Mouse (Mus musculus) intestine, postnatal 0 days (tissue): ENCODE measurements around the gene Hs1bp3. TPM values are rescaled to one million over a fixed set of nuclear protein-coding genes. Genes with fewer than 3 reads are reported as not detected.

Source experiments
- ATAC-seq: fragments of 200-750 bp; cut with Nextera tagmentation; 2 replicates; pipeline ENCODE4 v1.8.0; 2017; ENCODE audit warnings: mild to moderate bottlenecking, moderate TSS enrichment, moderate library complexity
- H3K27ac ChIP-seq: fragments of 300-500 bp; sonication (generic); 2 replicates; pipeline ENCODE4 v1.5.1; 2014; ENCODE audit warnings: mild to moderate bottlenecking, low read depth, low read length, moderate library complexity
- H3K27me3 ChIP-seq: fragments of 300-500 bp; sonication (generic); replicated peaks from 2 replicates; pipeline ENCODE4 v1.6.1; 2014; ENCODE audit warnings: low read length, mixed read lengths; ENCODE audit not compliant: control insufficient read depth, insufficient read depth
- H3K36me3 ChIP-seq: fragments of 300-500 bp; sonication (generic); 2 replicates; pipeline ENCODE4 v1.6.1; 2014; ENCODE audit warnings: mild to moderate bottlenecking, moderate library complexity; ENCODE audit not compliant: control insufficient read depth, insufficient read depth
- H3K4me1 ChIP-seq: fragments of 300-500 bp; sonication (generic); replicated peaks from 2 replicates; pipeline ENCODE4 v1.6.1; 2014; ENCODE audit warnings: antibody characterized with exemption, low read length, mixed read lengths; ENCODE audit not compliant: control insufficient read depth, insufficient read depth
- H3K4me2 ChIP-seq: fragments of 300-500 bp; sonication (generic); replicated peaks from 2 replicates; pipeline ENCODE4 v1.6.1; 2014; ENCODE audit warnings: low read depth, mild to moderate bottlenecking, moderate library complexity
- H3K4me3 ChIP-seq: fragments of 300-500 bp; sonication (generic); 2 replicates; pipeline ENCODE4 v1.5.1; 2014; ENCODE audit warnings: low read depth, low read length
- H3K9ac ChIP-seq: fragments of 300-500 bp; sonication (generic); 2 replicates; pipeline ENCODE4 v1.6.1; 2014; ENCODE audit warnings: mild to moderate bottlenecking, low read depth, low read length
- H3K9me3 ChIP-seq: fragments of 300-500 bp; sonication (generic); 2 replicates; pipeline ENCODE4 v1.6.1; 2016; ENCODE audit warnings: mixed run types; ENCODE audit not compliant: control insufficient read depth
- CTCF ChIP-seq: sonication (generic); IDR thresholded peaks from 2 replicates; pipeline ENCODE4 v1.5.1; 2016; ENCODE audit warnings: low read depth, mild to moderate bottlenecking, control low read depth, antibody characterized with exemption, moderate library complexity
- WGBS: fragments of 180-500 bp; shearing (Covaris S2); extraction: QIAGEN DNeasy Blood & Tissue Kit; methylation state at CpG from one replicate; pipeline ENCODE4 v1.1.7; 2014; 5-methylcytosine and 5-hydroxymethylcytosine counted together
- polyA plus RNA-seq: library from polyadenylated mRNA; unstranded; fragments of >200 nt; fragmentation: Nextera tagmentation; extraction: Ambion mirVana; gene quantifications from 2 replicates; pipeline ENCODE4 v1.2.1, GENCODE M21; 2015

Hs1bp3 gene
- polyA plus RNA-seq, 1 experiment from 2014 or later: 20.5 TPM

DNA sequence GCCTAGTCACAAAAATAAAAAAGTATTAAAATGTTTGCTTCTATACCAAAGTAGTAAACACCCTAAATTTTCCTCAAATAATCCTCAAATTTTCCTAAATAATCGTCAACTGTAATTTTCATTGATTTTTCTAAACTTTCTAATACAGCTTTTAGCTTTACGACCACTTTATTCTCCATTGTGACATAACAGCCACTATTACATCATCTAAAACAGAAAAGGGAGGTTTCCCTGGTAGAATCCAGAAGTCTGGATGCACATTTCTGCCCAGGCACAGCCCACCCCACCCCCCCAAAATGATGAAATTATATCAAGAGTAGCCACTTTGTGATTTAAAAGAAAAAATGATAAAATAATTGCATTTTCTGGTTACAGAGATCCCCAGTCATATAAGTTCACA, 17.1 kb upstream of the Hs1bp3 start:
- Histone ChIP-seq H3K4me1 (no peaks in the 10 kb centered on the region), H3K4me3 (no peak overlapping the region), H3K27me3 (peaks cover 58% of the 10 kb centered on the region), H3K9ac (no peak overlapping the region), H3K4me2 (no peak overlapping the region), H3K36me3 (no peaks in the 10 kb centered on the region), H3K27ac (no peak overlapping the region), H3K9me3 (no peaks in the 10 kb centered on the region)
- 76% methylated on average over 2 of the region's 2 CpGs for WGBS
- no peak for ATAC-seq
- no peak for TF ChIP-seq CTCF

DNA sequence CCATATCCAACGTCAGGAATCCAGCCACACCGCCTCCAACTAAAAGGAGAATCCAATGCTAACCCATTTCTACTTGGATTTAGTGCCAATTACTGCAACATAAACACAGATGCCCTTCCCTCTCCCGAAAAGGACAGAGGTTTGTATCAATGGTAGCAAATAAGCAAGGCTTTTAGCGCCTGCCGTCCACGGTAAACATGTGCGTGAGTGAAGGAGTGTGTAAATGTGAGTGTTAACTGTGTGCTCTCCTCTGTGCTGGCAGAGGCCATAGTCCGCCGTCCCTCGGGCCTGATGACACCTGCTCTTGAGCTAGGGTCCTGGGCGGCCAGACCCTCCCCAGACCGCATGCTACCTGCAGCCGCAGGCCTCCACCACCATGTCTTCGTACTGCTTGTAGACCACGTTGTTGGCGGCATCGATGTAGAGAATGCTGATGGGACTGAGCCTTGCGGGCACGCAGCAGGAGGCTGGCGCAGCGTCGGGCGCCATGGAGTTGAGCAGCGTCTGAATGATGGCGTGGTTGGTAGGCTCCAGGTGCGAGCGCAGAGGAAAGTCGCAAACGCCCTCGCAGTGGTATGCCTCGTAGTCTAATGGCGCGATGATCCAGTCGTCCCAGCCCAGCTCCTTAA, 15.5 kb upstream of the Hs1bp3 start:
- Histone ChIP-seq H3K4me1 (no peaks in the 10 kb centered on the region), H3K27me3 (peaks cover 73% of the 10 kb centered on the region), H3K4me2 (peak overlapping the region; percentile 63), H3K36me3 (no peaks in the 10 kb centered on the region), H3K9ac (no peak overlapping the region), H3K27ac (no peak overlapping the region), H3K4me3 (peak overlapping the region; percentile 40), H3K9me3 (no peaks in the 10 kb centered on the region)
- TF ChIP-seq CTCF: no peak
- no peak for ATAC-seq
- 6% methylated on average over 34 of the region's 34 CpGs for WGBS

DNA sequence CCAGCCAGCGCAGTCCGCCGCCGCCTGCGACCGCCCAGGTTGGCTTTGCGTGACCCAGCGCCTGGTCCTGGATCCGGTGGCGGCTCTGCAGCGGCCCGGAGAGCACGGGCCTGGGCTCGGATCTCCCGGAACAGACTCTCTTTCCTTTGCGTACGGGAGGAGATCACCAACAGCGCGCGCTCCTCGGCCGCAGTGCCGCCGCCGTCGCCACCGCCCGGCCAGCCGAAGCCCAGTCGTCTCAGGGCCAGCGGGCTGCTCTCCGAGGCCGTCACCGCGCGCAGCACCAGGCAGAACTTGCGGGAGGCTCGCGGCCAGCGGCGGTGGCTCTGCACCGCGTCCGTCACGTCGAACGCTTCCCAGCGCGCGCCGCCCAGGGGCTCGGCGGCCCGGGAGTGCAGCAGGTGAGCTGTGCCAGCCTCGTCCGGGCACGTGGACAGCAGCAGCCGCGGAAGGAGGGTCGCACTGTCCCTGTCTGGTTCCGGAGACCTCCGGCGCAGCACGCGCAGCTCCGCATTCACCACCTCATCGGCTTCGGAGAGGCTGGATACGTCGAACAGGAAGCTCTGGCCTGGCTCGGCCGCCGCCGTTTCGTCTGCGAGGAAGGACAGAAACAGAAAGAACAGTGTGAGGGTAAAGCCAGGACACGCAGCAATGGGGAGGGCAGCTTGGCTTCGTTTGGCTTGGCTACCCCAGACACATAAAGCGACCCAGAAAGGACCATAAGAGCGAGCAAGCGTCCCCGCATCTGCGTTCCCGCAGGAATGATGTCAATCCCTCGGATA, 14.7 kb upstream of the Hs1bp3 start:
- H3K4me3 ChIP-seq: peak overlapping the region; percentile 40
- no peaks in the 10 kb centered on the region for H3K4me1 ChIP-seq
- H3K36me3 ChIP-seq: no peaks in the 10 kb centered on the region
- H3K27ac ChIP-seq: no peak overlapping the region
- no peaks in the 10 kb centered on the region for H3K9me3 ChIP-seq
- no peak for TF ChIP-seq CTCF
- no peak overlapping the region for H3K9ac ChIP-seq
- ATAC-seq: no peak
- H3K4me2 ChIP-seq: peak overlapping the region; percentile 63
- peaks cover 82% of the 10 kb centered on the region for H3K27me3 ChIP-seq
- WGBS: 3% methylated on average over 78 of the region's 85 CpGs

DNA sequence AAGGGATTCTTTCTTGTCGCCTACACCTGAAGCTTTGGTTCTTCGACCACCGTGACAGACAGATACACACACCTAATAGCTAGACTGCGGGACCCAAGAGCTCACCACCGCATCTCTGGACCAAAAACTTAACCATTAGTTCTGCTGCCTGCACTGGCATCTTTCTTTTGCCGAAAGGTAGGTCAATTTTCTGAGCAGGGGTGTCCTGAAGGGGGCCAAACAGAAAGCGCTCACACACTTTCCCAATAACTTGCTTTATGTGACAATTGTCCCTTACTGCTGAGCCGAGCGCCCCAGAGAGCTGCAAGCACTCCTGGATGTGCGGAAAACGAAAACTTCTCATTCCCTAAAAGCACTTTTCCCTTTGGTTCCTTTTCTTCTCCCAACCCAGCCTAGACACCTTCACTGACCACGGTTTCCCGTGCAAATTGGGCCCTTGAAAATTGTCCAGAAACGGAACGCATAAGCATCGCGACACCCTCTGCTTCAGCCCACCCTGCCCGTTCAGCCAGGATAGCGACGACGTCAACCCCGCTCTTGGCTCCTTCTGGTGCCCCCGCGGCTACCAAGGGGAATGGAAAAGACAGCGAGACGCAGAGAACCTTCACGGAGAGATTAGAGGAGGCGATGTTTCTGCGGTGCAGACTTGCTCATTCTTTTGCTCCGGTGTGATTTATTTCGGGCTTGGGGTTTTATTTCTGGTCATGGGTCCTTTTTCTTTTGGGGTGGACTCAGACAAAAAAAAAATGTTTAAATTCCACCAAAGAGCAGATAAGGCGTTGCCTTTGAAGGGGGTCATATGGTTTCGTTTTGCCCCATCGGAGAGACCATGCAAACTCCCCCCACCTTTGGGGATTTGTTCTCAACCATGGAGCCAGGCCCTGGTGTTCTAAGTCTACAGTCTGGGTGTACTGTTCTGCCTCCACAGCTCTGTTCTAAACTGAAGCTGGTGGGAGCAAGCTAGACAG, 13.8 kb upstream of the Hs1bp3 start:
- 10% methylated on average over 34 of the region's 34 CpGs for WGBS
- Histone ChIP-seq H3K4me3 (peak overlapping the region; percentile 40; the same call in 1 of the 2 replicates), H3K27ac (no peak overlapping the region), H3K36me3 (no peaks in the 10 kb centered on the region), H3K4me2 (no peak overlapping the region), H3K27me3 (peaks cover 89% of the 10 kb centered on the region), H3K4me1 (no peaks in the 10 kb centered on the region), H3K9me3 (no peaks in the 10 kb centered on the region), H3K9ac (no peak overlapping the region)
- no peak for ATAC-seq
- TF ChIP-seq CTCF: no peak

DNA sequence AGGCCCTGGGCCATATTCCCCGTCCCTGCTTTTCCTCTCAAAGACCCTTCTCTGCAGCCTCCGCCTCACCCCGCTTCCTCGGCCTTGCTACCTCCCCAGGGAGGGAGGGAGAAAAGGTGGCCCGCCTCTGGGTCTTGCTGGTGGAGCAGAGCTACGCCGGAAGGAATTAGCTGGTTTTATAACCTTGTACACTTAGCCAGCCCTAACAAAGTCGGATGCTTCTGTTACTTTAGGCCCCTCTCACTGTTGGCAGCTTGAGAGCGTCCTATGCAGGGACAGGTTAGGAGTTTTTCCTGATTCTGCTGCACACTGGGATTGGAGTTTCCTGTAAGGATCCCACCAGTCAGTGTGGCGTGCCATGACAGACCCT, 13.1 kb upstream of the Hs1bp3 start:
- Histone ChIP-seq H3K4me2 (no peak overlapping the region), H3K4me3 (no peak overlapping the region), H3K36me3 (no peaks in the 10 kb centered on the region), H3K9ac (no peak overlapping the region), H3K27me3 (peaks cover 89% of the 10 kb centered on the region), H3K9me3 (no peaks in the 10 kb centered on the region), H3K27ac (no peak overlapping the region), H3K4me1 (no peaks in the 10 kb centered on the region)
- no peak for TF ChIP-seq CTCF
- 40% methylated on average over 10 of the region's 10 CpGs for WGBS
- no peak for ATAC-seq

DNA sequence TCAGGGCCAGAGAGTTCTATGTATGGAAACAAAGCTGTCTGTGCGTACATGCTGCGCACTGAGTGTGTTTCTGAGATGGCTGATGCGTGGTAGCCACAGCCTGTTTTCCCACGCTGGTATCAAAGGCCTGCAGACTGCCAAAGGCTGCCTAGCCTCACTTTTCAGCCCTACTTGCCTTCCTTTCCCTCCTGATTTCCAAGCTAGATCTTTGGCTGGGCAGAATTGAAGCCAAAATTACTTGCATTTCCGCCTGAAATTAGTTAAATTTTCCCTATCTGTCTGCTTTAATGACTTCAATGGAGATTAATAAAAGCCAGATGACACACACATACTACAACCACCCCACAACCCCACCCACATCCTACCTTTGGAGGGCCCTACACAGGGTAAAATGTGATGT, 12.7 kb upstream of the Hs1bp3 start:
- no peak overlapping the region for H3K9ac ChIP-seq
- 68% methylated on average over 5 of the region's 5 CpGs for WGBS
- ATAC-seq: no peak
- H3K27ac ChIP-seq: no peak overlapping the region
- peaks cover 89% of the 10 kb centered on the region for H3K27me3 ChIP-seq
- no peak for TF ChIP-seq CTCF
- no peak overlapping the region for H3K4me2 ChIP-seq
- H3K4me3 ChIP-seq: no peak overlapping the region
- no peaks in the 10 kb centered on the region for H3K36me3 ChIP-seq
- H3K9me3 ChIP-seq: no peaks in the 10 kb centered on the region
- H3K4me1 ChIP-seq: no peaks in the 10 kb centered on the region
